Mouse (Mus musculus) regulatory T cell (primary cell): ENCODE data around the gene Uqcc3.
"Not testable (repeated sequence)": the region's sequence is repeated elsewhere in the genome, so short reads cannot be mapped to it uniquely, and the experiment has no call there.

ENCODE experiments used
- in situ Hi-C: fragments of 300-600 bp; cut with MboI, MseI; formaldehyde crosslinking; loops from one replicate; pipeline ENCODE4 v1.15.1; 2025; ENCODE audit warnings: high pct_unique_total_duplicates

Uqcc3 gene

DNA sequence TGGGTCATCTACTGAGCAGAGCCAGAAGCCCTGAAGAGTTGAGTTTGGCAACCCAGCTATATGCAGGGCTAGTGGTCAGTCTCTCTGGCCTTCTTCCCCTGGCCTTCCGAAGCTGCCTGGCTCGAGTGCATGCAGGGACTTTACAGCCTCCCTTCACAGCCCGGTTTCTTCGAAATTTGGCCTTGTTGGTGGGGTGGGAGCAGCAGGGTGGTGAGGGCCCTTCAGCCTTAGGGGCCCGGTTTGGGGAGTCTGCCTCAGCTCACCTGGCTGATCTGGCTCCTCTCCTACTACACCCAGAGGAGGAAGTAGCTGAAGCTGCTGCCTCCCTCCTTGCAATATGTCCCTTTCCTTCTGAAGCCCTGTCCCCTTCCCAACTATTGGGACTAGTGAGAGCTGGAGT lies 15.5 kb upstream of the Uqcc3 start:
- in situ Hi-C loops, result loop anchor here (5.0 to 25.0 kb wide), 2 partner anchors 59 to 1091 kb away; partner anchors contain the start of genes Bscl2, Fth1 and Gng3

DNA sequence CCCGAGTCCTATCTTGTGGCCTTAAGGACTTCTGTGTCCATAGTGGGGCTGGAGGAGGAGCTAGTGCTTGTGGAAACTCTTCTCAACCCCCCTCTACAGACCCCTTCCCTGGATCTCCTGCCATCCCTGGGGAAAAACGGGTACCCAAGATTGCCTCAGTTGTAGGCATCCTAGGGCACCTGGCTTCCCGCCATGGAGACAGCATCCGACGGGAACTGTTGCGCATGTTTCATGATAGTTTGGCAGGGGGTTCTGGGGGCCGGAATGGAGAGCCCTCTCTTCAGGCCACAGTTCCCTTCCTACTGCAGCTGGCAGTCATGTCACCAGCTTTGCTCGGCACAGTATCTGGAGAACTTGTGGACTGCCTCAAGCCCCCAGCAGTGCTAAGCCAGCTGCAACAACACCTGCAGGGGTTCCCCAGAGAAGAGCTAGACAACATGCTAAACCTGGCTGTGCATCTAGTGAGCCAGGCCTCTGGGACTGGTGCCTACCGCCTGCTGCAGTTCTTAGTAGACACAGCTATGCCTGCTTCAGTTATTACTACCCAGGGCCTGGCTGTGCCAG lies 14.8 kb upstream of the Uqcc3 start:
- in situ Hi-C loops, result loop anchor here (5.0 to 25.0 kb wide), 2 partner anchors 58 to 1092 kb away; partner anchors contain the start of genes Bscl2, Fth1 and Gng3

GRCm38 (mm10) chr19:8892829-8893766 lies 12.4 kb upstream of the Uqcc3 start, which contains the start of gene Ints5:
Gene Ints5, plus strand, starts transcription at chr19:8893005.
- in situ Hi-C loops, result loop anchor here (25.0 kb wide), 1 partner anchor 1094 kb away; the partner anchor contains the start of gene Fth1

- in situ Hi-C loops, result loop anchor here (25.0 kb wide), 1 partner anchor 1099 kb away; the partner anchor contains the start of gene Fth1
Observed at GRCm38 (mm10) chr19:8888511-8889385, 8.0 kb upstream of the Uqcc3 start, which contains the start of the genes 1810009A15Rik and Gm49416. Gene 1810009A15Rik, plus strand, starts transcription at chr19:8888853. Gene Gm49416, plus strand, starts transcription at chr19:8888926.

DNA sequence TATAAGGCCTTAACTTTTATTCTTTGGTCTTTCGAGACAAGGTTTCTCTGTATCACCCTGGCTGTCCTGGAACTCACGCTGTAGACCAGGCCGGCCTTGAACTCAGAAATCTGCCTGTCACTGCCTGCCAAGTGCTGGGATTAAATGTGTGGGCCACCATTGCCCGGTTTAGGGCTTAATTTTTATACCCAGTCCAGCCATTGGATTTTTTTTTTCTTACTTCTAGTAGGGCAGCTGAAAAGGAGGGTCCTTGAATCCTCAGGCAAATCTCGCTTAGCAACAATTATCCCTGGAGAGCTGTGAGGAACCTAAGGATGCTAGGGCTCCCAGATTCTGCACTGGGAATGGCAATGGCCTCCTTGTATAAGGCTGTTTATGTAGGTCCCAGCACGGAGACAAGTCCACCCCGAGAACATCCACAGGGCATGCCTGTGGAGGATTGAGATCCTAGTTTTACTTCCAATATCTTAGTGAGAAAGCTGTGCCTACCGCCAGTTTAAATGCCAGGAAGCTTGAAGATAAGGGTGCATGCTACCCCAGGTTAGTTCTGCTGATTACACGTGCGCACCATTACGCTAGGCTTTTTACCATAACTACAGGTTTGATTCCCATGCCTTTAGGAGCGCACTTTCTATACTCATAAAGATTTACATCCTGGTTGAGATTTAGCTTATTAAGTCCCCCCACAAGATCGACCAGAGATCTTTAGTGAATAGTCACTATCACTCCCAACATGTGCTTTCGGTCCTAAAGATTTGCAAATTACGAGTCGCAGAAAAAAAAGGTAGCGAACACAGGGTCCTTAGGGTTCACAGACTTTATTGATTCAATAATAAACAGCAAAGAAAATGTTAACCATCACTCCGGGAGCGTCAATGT lies 7.1 kb upstream of the Uqcc3 start:
- in situ Hi-C loops, result loop anchor here (25.0 kb wide), 1 partner anchor 1099 kb away; the partner anchor contains the start of gene Fth1

DNA sequence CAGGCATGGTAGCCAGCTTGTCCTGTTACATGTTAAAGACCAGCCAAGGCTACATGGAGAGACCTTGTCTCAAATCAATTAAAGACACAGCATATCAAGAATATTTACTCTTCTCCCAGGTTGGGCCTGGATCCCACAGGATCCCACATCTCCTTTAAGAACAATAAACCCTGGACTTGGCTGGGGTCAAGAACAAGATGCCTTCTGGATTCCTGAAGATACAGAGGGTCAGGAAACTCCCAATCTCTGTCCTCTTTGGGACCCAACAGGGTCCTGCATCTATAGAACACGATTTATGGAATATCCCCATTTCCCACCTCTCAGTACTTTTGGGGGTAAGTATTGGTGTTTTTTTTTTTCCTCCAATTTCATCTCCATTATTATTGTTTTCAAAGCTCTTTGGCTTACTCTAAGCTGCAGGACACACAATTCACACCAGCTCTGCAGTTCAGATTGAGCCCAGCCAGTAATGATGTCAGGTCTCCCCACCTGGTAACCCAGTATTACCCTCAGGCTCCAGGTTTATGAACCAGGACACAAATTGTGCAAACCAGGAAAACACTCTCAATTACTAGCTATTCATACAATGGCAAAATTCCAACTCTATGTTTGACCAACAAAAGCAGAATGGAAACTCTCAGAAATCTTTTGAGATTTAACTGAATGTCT lies 6.3 kb upstream of the Uqcc3 start:
- in situ Hi-C loops, result loop anchor here (25.0 kb wide), 1 partner anchor 1100 kb away; the partner anchor contains the start of gene Fth1

DNA sequence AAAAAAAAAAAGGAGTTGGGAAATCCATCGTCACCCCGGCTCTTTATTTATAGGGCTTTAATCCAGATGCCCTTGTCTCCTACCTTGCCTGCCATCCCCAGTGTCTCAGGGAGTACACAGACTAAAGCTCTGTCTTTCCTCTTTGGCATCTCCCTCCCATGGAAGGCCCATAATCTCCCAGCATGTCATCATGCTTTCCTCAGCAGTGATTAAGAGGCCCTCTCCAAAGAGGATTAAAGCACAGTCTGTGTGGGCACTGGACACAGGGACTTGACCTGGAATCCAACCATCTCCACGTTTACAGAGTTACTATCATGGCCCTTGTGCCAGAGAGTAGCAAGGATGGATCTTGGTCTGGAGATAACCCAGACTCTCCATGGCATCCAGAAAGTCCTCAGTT lies 2.9 kb upstream of the Uqcc3 start, which contains the start of the genes Lbhd1 and Gm49403:
Gene Lbhd1, plus strand, starts transcription at position 117 of the 400 bp plus-strand sequence.
Gene Gm49403, plus strand, starts transcription at position 315 of the 400 bp plus-strand sequence.
- in situ Hi-C loops, result loop anchor here (25.0 kb wide), 1 partner anchor 1104 kb away; the partner anchor contains the start of gene Fth1

DNA sequence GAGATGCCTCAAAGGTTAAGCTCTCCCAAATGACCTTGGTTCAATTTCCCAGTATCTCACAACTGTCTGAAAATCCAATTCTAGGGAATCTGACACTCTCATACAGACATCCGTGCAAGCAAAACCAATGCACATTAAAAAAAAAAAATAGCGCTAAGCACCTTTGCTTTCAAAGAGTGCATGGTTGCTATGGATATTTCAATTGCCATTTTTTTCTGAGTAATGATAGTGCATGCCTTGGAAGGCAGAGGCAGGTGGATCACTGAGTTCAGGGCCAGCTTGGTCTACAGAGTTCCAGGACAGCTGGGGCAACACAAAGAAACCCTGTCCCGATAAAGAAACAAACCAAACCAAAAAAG lies 290 bp upstream of the Uqcc3 start:
- in situ Hi-C loops, result loop anchor here (25.0 kb wide), 1 partner anchor 1106 kb away; the partner anchor contains the start of gene Fth1

GRCm38 (mm10) chr19:8875031-8875430 lies 5.7 kb downstream of the Uqcc3 start:
- in situ Hi-C loops, result loop anchor here (25.0 kb wide), 1 partner anchor 1112 kb away; the partner anchor contains the start of gene Fth1

DNA sequence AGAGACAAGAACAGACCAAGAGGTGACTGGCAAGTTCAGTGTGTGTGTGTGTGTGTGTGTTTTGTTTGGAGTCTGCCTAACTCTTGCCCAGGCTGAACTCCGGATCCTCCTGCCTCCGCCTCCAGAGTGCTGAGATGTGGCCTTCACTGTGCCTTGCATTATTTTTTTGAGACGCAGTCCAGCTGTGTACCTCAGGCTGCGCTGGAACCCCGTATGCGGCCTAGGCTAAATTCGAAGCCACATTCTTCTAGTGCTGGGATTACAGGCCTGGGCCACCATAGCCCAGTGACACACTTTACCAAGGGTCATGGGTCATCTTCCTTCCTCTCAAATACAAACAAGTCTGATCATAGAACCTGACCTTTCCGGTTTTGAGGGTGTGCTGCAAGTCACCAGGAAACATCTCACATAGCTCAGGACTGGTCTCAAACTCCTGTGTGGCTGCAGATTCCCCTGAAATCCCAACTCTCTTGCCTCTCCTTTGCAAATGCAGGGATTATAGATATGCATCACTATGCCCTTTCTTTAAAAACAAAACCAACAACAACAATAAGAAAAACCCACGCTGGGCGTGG lies 8.4 kb downstream of the Uqcc3 start:
- in situ Hi-C loops, result no loop called here

DNA sequence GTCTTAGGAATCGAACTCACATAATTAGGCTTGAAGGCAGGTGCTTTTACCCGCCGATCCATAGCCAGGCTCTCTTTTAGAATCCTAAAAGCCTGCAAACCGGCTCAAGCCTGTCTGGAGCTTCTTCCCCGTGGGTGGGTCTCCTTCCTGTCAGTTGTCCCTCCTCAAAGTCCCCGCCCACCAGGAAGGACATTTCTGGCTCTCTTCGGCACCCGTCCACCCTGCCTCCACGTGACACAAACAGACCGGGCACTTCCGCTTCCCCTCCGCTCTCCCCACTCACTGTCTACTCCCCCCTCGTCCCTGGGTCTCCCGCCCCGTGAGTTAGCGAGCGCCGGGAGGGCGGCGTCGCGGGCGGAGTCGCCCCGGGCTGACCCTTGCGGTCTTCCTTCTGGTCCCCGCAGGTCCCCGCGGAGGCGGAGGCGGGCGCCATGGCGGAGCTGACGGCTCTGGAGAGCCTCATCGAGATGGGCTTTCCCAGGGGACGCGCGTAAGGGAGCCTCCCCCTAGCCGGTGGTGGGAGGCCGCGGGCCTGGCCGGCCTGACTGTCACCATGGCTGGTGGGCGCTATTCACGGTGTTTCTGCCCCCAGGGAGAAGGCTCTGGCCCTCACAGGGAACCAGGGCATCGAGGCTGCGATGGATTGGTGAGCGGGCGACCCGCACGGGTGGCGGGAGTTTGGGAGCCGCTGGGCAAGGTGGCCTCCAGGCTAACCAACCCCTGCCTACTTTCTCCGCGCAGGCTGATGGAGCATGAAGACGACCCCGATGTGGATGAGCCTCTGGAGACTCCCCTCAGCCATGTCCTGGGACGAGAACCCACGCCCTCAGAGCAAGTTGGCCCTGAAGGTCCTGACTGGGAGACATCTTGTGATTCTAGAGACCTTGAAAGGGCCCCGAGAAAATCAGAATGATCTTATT lies 9.2 kb downstream of the Uqcc3 start, which contains the start of gene Ubxn1:
Gene Ubxn1, plus strand, starts transcription at position 230 of the 920 bp plus-strand sequence.
- in situ Hi-C loops, result no loop called here

DNA sequence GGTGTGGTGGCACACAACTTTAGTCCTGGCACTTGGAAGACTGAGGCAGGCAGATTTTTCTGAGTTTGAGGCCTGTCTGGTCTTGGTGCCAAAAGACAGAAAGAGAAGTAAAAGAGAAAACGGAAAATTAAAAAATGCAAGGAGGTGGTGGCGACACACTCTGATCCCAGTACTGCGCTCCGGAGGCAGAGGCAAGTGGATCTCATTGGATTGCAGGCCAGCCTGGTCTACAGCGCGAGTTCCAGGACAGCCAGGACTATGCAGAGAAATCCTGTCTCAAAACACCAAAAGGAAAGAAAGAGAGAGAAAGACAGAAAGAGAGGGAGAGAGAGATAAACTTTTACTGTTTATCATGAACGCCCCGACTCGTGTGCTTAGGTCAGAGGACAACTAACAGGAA lies 9.9 kb downstream of the Uqcc3 start:
- in situ Hi-C loops, result no loop called here

GRCm38 (mm10) chr19:8870381-8870780 lies 10.3 kb downstream of the Uqcc3 start:
- in situ Hi-C loops, result not testable (repeated sequence)

DNA sequence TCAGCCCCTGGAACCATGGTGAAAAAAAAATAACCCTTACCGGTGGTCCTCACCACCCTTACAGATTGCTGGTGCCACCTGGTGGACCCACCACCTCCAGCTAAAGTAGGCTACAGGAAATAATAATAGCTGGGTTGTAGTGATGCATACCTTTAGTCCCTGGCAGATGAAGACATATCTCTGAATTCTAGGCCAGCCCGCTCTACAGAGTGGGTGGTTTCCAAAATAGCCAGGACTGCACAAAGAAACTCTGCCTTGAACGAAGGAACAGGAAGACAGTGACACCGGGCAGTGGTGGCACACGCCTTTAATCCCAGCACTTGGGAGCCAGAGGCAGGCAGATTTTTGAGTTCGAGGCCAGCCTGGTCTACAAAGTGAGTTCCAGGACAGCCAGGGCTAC lies 16.5 kb downstream of the Uqcc3 start:
- in situ Hi-C loops, result no loop called here

DNA sequence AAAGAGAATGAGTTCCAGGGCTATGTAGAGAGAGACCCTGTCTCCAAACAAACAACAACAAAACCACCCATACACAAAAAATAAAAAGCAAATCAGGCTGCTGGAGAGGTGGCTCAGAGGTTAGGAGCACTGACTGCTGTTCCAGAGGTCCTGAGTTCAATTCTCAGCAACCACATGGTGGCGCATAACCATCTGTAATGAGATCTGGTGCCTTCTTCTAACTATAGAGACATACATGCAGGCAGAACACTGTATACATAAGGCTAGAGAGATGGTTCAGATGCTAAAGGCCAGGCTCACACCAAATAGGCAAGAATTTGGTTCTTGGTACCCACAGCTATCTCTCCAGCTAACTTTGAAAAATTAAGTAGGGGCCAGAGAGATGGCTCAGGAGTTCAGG lies 21.7 kb downstream of the Uqcc3 start:
- in situ Hi-C loops, result no loop called here

GRCm38 (mm10) chr19:8857689-8858088 lies 23.0 kb downstream of the Uqcc3 start:
- in situ Hi-C loops, result no loop called here

DNA sequence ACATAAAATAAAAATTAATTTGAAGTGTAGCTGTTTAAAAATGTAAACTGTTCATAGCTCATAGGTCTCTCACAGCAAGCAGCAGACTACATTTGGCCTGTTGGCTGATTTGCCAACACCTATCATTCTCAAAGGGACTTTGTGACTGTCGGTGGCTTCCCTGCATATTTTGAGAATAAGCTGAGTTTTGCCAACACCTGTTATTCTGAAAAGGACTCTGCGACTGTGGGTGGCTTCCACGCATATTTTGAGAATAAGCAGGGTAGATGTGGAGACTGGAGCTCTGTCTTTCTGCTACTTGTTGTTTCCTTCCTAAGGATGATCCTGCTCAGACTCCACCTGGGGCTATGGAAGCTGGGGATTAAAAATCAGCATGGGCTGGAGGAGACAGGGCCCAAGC lies 27.6 kb downstream of the Uqcc3 start:
- in situ Hi-C loops, result no loop called here
